Mouse (Mus musculus): ENCODE data around the gene Stoml2. TPM values are rescaled to one million over a fixed set of nuclear protein-coding genes. Genes with fewer than 3 reads are reported as not detected.

The Stoml2 gene
- polyA plus RNA-seq, 1 experiment from 2014 or later = 360 TPM

GRCm38 (mm10) chr4:43020876-43021275 lies 10.6 kb downstream of the Stoml2 start:
- Histone ChIP-seq H3K4me3 (ENCODE audit: low read depth, low read length) (no peak overlapping the region), H3K27ac (ENCODE audit: low read depth, low read length) (no peak overlapping the region), H3K4me2 (ENCODE audit: low read depth) (no peak overlapping the region), H3K9me3 (ENCODE audit: control insufficient read depth, low read length) (no peaks in the 10 kb centered on the region), H3K4me1 (ENCODE audit: control insufficient read depth, insufficient read depth, low read length) (peaks cover 4% of the 10 kb centered on the region; the same call in 1 of the 2 replicates), H3K27me3 (ENCODE audit: control insufficient read depth, insufficient read depth, low read length) (no peaks in the 10 kb centered on the region), H3K36me3 (ENCODE audit: control insufficient read depth, insufficient read depth, low read length) (peaks cover 9% of the 10 kb centered on the region), H3K9ac (ENCODE audit: low read length) (no peak overlapping the region)
- DNase-seq (ENCODE audit: low spot score) = no peak
- no peak for ATAC-seq (ENCODE audit: insufficient read depth, low FRiP score, low TSS enrichment)
- 87% methylated on average over 16 of the region's 16 CpGs for WGBS

- Histone ChIP-seq H3K9me3 (ENCODE audit: control insufficient read depth, low read length) (no peaks in the 10 kb centered on the region), H3K36me3 (ENCODE audit: control insufficient read depth, insufficient read depth, low read length) (peaks cover 9% of the 10 kb centered on the region), H3K9ac (ENCODE audit: low read length) (no peak overlapping the region), H3K27me3 (ENCODE audit: control insufficient read depth, insufficient read depth, low read length) (no peaks in the 10 kb centered on the region), H3K27ac (ENCODE audit: low read depth, low read length) (no peak overlapping the region), H3K4me3 (ENCODE audit: low read depth, low read length) (no peak overlapping the region), H3K4me1 (ENCODE audit: control insufficient read depth, insufficient read depth, low read length) (peaks cover 2% of the 10 kb centered on the region; the same call in 1 of the 2 replicates), H3K4me2 (ENCODE audit: low read depth) (no peak overlapping the region)
- ATAC-seq (ENCODE audit: insufficient read depth, low FRiP score, low TSS enrichment) (no peak), DNase-seq (ENCODE audit: low spot score) (no peak)
- 91% methylated on average over 23 of the region's 23 CpGs for WGBS
Measured at GRCm38 (mm10) chr4:43019641-43020465, 11.7 kb downstream of the Stoml2 start.

- H3K27ac ChIP-seq (ENCODE audit: low read depth, low read length) = no peak overlapping the region
- no peak for ATAC-seq (ENCODE audit: insufficient read depth, low FRiP score, low TSS enrichment)
- no peak overlapping the region for H3K4me2 ChIP-seq (ENCODE audit: low read depth)
- DNase-seq (ENCODE audit: low spot score) = no peak
- H3K9me3 ChIP-seq (ENCODE audit: control insufficient read depth, low read length) = no peaks in the 10 kb centered on the region
- H3K9ac ChIP-seq (ENCODE audit: low read length) = no peak overlapping the region
- WGBS = 94% methylated on average over 10 of the region's 10 CpGs
- no peaks in the 10 kb centered on the region for H3K27me3 ChIP-seq (ENCODE audit: control insufficient read depth, insufficient read depth, low read length)
- H3K4me1 ChIP-seq (ENCODE audit: control insufficient read depth, insufficient read depth, low read length) = no peaks in the 10 kb centered on the region
- no peak overlapping the region for H3K4me3 ChIP-seq (ENCODE audit: low read depth, low read length)
- peaks cover 9% of the 10 kb centered on the region for H3K36me3 ChIP-seq (ENCODE audit: control insufficient read depth, insufficient read depth, low read length)
Measured at GRCm38 (mm10) chr4:43019176-43019575, 12.3 kb downstream of the Stoml2 start.

GRCm38 (mm10) chr4:43018156-43018555 lies 13.4 kb downstream of the Stoml2 start:
- WGBS = 90% methylated on average over 4 of the region's 4 CpGs
- Histone ChIP-seq H3K4me1 (ENCODE audit: control insufficient read depth, insufficient read depth, low read length) (no peaks in the 10 kb centered on the region), H3K36me3 (ENCODE audit: control insufficient read depth, insufficient read depth, low read length) (peaks cover 7% of the 10 kb centered on the region), H3K27me3 (ENCODE audit: control insufficient read depth, insufficient read depth, low read length) (no peaks in the 10 kb centered on the region), H3K9me3 (ENCODE audit: control insufficient read depth, low read length) (no peaks in the 10 kb centered on the region), H3K27ac (ENCODE audit: low read depth, low read length) (no peak overlapping the region), H3K4me2 (ENCODE audit: low read depth) (no peak overlapping the region), H3K9ac (ENCODE audit: low read length) (no peak overlapping the region), H3K4me3 (ENCODE audit: low read depth, low read length) (no peak overlapping the region)
- ATAC-seq (ENCODE audit: insufficient read depth, low FRiP score, low TSS enrichment) (no peak), DNase-seq (ENCODE audit: low spot score) (no peak)

GRCm38 (mm10) chr4:43012091-43012490 lies 19.4 kb downstream of the Stoml2 start:
- 95% methylated on average over 1 of the region's 1 CpGs for WGBS
- Histone ChIP-seq H3K27me3 (ENCODE audit: control insufficient read depth, insufficient read depth, low read length) (no peaks in the 10 kb centered on the region), H3K9me3 (ENCODE audit: control insufficient read depth, low read length) (no peaks in the 10 kb centered on the region), H3K36me3 (ENCODE audit: control insufficient read depth, insufficient read depth, low read length) (no peaks in the 10 kb centered on the region), H3K4me2 (ENCODE audit: low read depth) (no peak overlapping the region), H3K4me3 (ENCODE audit: low read depth, low read length) (no peak overlapping the region), H3K9ac (ENCODE audit: low read length) (no peak overlapping the region), H3K4me1 (ENCODE audit: control insufficient read depth, insufficient read depth, low read length) (peaks cover 3% of the 10 kb centered on the region; the same call in 1 of the 2 replicates), H3K27ac (ENCODE audit: low read depth, low read length) (no peak overlapping the region)
- DNase-seq (ENCODE audit: low spot score) = no peak
- ATAC-seq (ENCODE audit: insufficient read depth, low FRiP score, low TSS enrichment) = no peak

- ATAC-seq (ENCODE audit: insufficient read depth, low FRiP score, low TSS enrichment) = peak; percentile 92
- WGBS = under 1% methylated on average over 37 of the region's 37 CpGs
Measured at GRCm38 (mm10) chr4:43010161-43011038, 21.1 kb downstream of the Stoml2 start, which contains the start of gene Fancg. Gene Fancg (minus strand): TSS chr4:43010506.

GRCm38 (mm10) chr4:43005765-43006164 lies 25.7 kb downstream of the Stoml2 start:
- ATAC-seq (ENCODE audit: insufficient read depth, low FRiP score, low TSS enrichment) (no peak), DNase-seq (ENCODE audit: low spot score) (no peak)
- Histone ChIP-seq H3K27me3 (ENCODE audit: control insufficient read depth, insufficient read depth, low read length) (no peaks in the 10 kb centered on the region), H3K36me3 (ENCODE audit: control insufficient read depth, insufficient read depth, low read length) (no peaks in the 10 kb centered on the region), H3K4me2 (ENCODE audit: low read depth) (no peak overlapping the region), H3K9ac (ENCODE audit: low read length) (no peak overlapping the region), H3K27ac (ENCODE audit: low read depth, low read length) (no peak overlapping the region), H3K4me1 (ENCODE audit: control insufficient read depth, insufficient read depth, low read length) (peaks cover 3% of the 10 kb centered on the region; the same call in 1 of the 2 replicates), H3K4me3 (ENCODE audit: low read depth, low read length) (no peak overlapping the region), H3K9me3 (ENCODE audit: control insufficient read depth, low read length) (no peaks in the 10 kb centered on the region)
- 72% methylated on average over 2 of the region's 2 CpGs for WGBS

More at GRCm38 (mm10) chr4:43010161-43011038, 21.1 kb downstream of the Stoml2 start, which contains the start of gene Fancg:
- Histone ChIP-seq H3K9ac (ENCODE audit: low read length) (peak within 1 kb of the TSS; percentile 69), H3K4me2 (ENCODE audit: low read depth) (peak within 1 kb of the TSS; percentile 77), H3K36me3 (ENCODE audit: control insufficient read depth, insufficient read depth, low read length) (no peaks in the 10 kb centered on the region), H3K27me3 (ENCODE audit: control insufficient read depth, insufficient read depth, low read length) (no peaks in the 10 kb centered on the region), H3K4me1 (ENCODE audit: control insufficient read depth, insufficient read depth, low read length) (peaks cover 3% of the 10 kb centered on the region; the same call in 1 of the 2 replicates), H3K27ac (ENCODE audit: low read depth, low read length) (no peak within 1 kb of the TSS), H3K9me3 (ENCODE audit: control insufficient read depth, low read length) (no peaks in the 10 kb centered on the region), H3K4me3 (ENCODE audit: low read depth, low read length) (peak within 1 kb of the TSS; percentile 68)
- peak; percentile 87 for DNase-seq (ENCODE audit: low spot score)

GRCm38 (mm10) chr4:43004951-43005350 lies 26.6 kb downstream of the Stoml2 start:
- no peak overlapping the region for H3K4me3 ChIP-seq (ENCODE audit: low read depth, low read length)
- whole genome bisulfite sequencing = 93% methylated on average over 3 of the region's 3 CpGs
- H3K27me3 ChIP-seq (ENCODE audit: control insufficient read depth, insufficient read depth, low read length) = no peaks in the 10 kb centered on the region
- DNase-seq (ENCODE audit: low spot score) (no peak), ATAC-seq (ENCODE audit: insufficient read depth, low FRiP score, low TSS enrichment) (no peak)
- H3K9ac ChIP-seq (ENCODE audit: low read length) = no peak overlapping the region
- H3K4me2 ChIP-seq (ENCODE audit: low read depth) = no peak overlapping the region
- peaks cover 3% of the 10 kb centered on the region; the same call in 1 of the 2 replicates for H3K4me1 ChIP-seq (ENCODE audit: control insufficient read depth, insufficient read depth, low read length)
- H3K27ac ChIP-seq (ENCODE audit: low read depth, low read length) = no peak overlapping the region
- H3K9me3 ChIP-seq (ENCODE audit: control insufficient read depth, low read length) = no peaks in the 10 kb centered on the region
- H3K36me3 ChIP-seq (ENCODE audit: control insufficient read depth, insufficient read depth, low read length) = no peaks in the 10 kb centered on the region

Measured in neural tube, embryonic 11.5 days (tissue).